Mouse (Mus musculus): ENCODE results near the gene Dido1. TPM values are rescaled to one million over a fixed set of nuclear protein-coding genes. Genes with fewer than 3 reads are reported as not detected.

Dido1 gene
- polyA plus RNA-seq, 1 experiment from 2014 or later: 8.7 TPM

DNA sequence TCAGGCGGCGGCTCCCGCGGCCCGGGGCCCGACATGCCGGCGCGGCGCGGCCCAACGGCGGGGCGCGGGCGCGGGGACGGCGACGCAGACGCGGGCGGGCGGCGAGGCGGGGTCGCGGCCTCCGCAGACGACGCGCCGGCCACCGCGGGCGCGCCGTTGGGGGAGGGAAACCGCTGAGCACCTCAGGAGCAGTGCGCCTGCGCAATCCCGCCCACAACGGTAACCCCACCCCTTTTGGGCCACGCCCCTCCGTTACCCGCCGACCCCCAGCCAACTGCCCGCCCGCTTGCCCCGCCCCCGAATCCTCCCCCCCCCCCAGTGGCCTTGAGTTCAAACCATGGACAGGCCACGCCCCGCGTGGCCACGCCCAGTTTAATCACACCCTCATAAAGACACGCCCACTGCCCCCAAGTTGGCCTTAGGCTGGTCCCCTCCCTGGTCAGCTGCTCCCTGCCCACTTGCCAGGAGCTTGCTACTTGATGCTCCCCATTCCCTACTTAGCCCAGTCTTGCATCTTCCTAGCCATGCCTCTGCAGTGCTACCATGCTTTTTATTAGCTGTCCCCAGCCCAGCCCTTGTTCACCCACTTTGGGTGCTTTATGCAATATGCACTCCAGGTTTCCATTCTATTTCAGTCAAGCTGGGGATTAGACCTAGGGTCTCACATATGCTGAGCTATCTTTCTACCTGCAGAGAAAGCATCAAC is 67.1 kb downstream of the Dido1 start, which contains the start of gene Tcfl5:
Tcfl5 (minus strand) TSS at position 154 of the 706 bp plus-strand sequence.
- peak; percentile 28 for DNase-seq
- 14% methylated on average over 17 of the region's 56 CpGs for WGBS (ENCODE audit: insufficient replicate concordance)
- H3K27me3 ChIP-seq (ENCODE audit: insufficient read depth, low read length): peaks cover 28% of the 10 kb centered on the region
- no peak within 1 kb of the TSS for H3K9ac ChIP-seq (replicated peaks)
- H3K4me1 ChIP-seq (ENCODE audit: insufficient read depth): no peaks in the 10 kb centered on the region
- peak within 1 kb of the TSS; percentile 4; the same call in 1 of the 2 replicates for H3K4me3 ChIP-seq (ENCODE audit: low read depth, low read length)
- peaks cover 14% of the 10 kb centered on the region for H3K9me3 ChIP-seq (ENCODE audit: low read length)
- no peak for ATAC-seq
- H3K4me2 ChIP-seq (ENCODE audit: low read depth, low read length): peak within 1 kb of the TSS; percentile 18
- no peaks in the 10 kb centered on the region for H3K36me3 ChIP-seq (replicated peaks; ENCODE audit: insufficient read depth, low read length)
- H3K27ac ChIP-seq (ENCODE audit: low read depth): no peak within 1 kb of the TSS
- TF ChIP-seq CTCF (IDR thresholded peaks at IDR 0.05; ENCODE audit: low read depth) (no peak), EP300 (IDR thresholded peaks at IDR 0.05; ENCODE audit: low read depth) (no peak)

GRCm38 (mm10) chr2:180641576-180642554 is 67.9 kb downstream of the Dido1 start:
- TF ChIP-seq EP300 (IDR thresholded peaks at IDR 0.05; ENCODE audit: low read depth): no peak
- TF ChIP-seq CTCF (IDR thresholded peaks at IDR 0.05; ENCODE audit: low read depth): no peak
- no peaks in the 10 kb centered on the region for H3K36me3 ChIP-seq (replicated peaks; ENCODE audit: insufficient read depth, low read length)
- no peak overlapping the region for H3K27ac ChIP-seq (ENCODE audit: low read depth)
- peak overlapping the region; percentile 18 for H3K4me2 ChIP-seq (ENCODE audit: low read depth, low read length)
- H3K4me3 ChIP-seq (ENCODE audit: low read depth, low read length): peak overlapping the region; percentile 4; the same call in 1 of the 2 replicates
- no peaks in the 10 kb centered on the region for H3K4me1 ChIP-seq (ENCODE audit: insufficient read depth)
- peaks cover 28% of the 10 kb centered on the region for H3K27me3 ChIP-seq (ENCODE audit: insufficient read depth, low read length)
- DNase-seq (no peak), ATAC-seq (peak; percentile 65; the same call in 1 of the 2 replicates)
- no peak overlapping the region for H3K9ac ChIP-seq (replicated peaks)
- 7% methylated on average over 61 of the region's 112 CpGs for WGBS (ENCODE audit: insufficient replicate concordance)
- H3K9me3 ChIP-seq (ENCODE audit: low read length): peaks cover 14% of the 10 kb centered on the region

DNA sequence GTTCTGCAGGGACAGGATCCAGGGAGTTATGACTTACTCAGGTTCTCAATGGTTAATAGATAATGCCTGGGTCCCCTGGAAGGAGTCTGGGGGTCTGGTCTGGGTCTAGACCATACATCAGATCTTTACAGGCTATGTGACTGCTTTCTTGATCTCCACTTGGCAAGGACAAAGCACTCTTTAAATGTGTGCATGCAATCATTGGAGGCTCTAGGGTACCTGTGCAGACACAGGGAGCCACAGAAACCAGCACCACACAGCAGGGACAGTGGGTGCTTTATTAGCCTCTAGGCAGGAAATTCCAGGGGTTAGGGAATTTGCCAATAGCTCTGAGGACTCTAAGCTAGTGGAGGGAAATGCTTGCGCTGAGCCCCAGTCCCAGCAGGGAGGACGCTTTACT is 97.9 kb downstream of the Dido1 start:
- no peak for TF ChIP-seq EP300 (IDR thresholded peaks at IDR 0.05; ENCODE audit: low read depth)
- TF ChIP-seq CTCF (IDR thresholded peaks at IDR 0.05; ENCODE audit: low read depth): no peak
- ATAC-seq (no peak), DNase-seq (no peak)

DNA sequence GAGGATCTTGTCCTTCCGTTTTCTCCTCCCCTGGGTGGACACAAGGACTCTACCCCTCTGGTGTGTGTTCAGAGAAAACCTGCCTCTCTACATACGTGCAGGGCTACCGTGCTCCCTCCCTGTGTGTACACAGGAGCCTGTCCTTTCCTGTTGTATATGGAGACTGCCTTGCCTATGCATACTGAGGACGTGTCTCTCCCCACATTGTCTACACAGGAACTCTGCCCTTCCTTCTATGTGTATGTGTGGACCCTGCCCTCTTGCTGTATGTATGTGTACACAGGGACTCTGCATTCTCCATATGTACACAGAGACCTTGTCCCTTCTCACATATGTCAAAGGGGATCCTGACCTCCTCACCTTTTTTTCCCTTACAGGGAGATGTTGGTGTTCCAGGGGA is 99.5 kb downstream of the Dido1 start:
- ATAC-seq: peak; percentile 55
- H3K27me3 ChIP-seq (ENCODE audit: insufficient read depth, low read length): no peaks in the 10 kb centered on the region

More for the DNA sequence above, 97.9 kb downstream of the Dido1 start:
- Histone ChIP-seq H3K4me3 (ENCODE audit: low read depth, low read length) (no peak overlapping the region), H3K4me1 (ENCODE audit: insufficient read depth) (peaks cover 5% of the 10 kb centered on the region; the same call in 1 of the 2 replicates), H3K27me3 (ENCODE audit: insufficient read depth, low read length) (no peaks in the 10 kb centered on the region), H3K9ac (replicated peaks) (no peak overlapping the region), H3K9me3 (ENCODE audit: low read length) (no peaks in the 10 kb centered on the region), H3K36me3 (replicated peaks; ENCODE audit: insufficient read depth, low read length) (no peaks in the 10 kb centered on the region), H3K4me2 (ENCODE audit: low read depth, low read length) (no peak overlapping the region), H3K27ac (ENCODE audit: low read depth) (no peak overlapping the region)
- 66% methylated on average over 2 of the region's 2 CpGs for WGBS (ENCODE audit: insufficient replicate concordance)

More for the DNA sequence above, 99.5 kb downstream of the Dido1 start:
- Histone ChIP-seq H3K9ac (replicated peaks) (no peak overlapping the region), H3K27ac (ENCODE audit: low read depth) (peak overlapping the region; percentile 35; the same call in 1 of the 2 replicates), H3K4me1 (ENCODE audit: insufficient read depth) (peaks cover 5% of the 10 kb centered on the region; the same call in 1 of the 2 replicates), H3K9me3 (ENCODE audit: low read length) (no peaks in the 10 kb centered on the region), H3K4me3 (ENCODE audit: low read depth, low read length) (no peak overlapping the region), H3K4me2 (ENCODE audit: low read depth, low read length) (no peak overlapping the region), H3K36me3 (replicated peaks; ENCODE audit: insufficient read depth, low read length) (no peaks in the 10 kb centered on the region)
- DNase-seq: no peak
- no peak for TF ChIP-seq CTCF (IDR thresholded peaks at IDR 0.05; ENCODE audit: low read depth)
- no peak for TF ChIP-seq EP300 (IDR thresholded peaks at IDR 0.05; ENCODE audit: low read depth)
- WGBS (ENCODE audit: insufficient replicate concordance): 52% methylated on average over 4 of the region's 4 CpGs

Other genes with a start within 250 kb of the Dido1 start
- not detected in 2 replicates for gene Ntsr1, start 210.0 kb downstream of the Dido1 start, polyA plus RNA-seq (2015; fragmentation: Nextera tagmentation; extraction: Ambion mirVana)
- 7.3 and 7.5 TPM in 2 replicates for gene Mrgbp, start 128.7 kb downstream of the Dido1 start, polyA plus RNA-seq (2015; fragmentation: Nextera tagmentation; extraction: Ambion mirVana)
- 22.7 and 24.9 TPM in 2 replicates for gene Ogfr, start 120.8 kb downstream of the Dido1 start, polyA plus RNA-seq (2015; fragmentation: Nextera tagmentation; extraction: Ambion mirVana)
- gene Col9a3, start 112.2 kb downstream of the Dido1 start, polyA plus RNA-seq (2015; fragmentation: Nextera tagmentation; extraction: Ambion mirVana): 0.41 and 0.63 TPM in 2 replicates
- gene Tcfl5, start 67.3 kb downstream of the Dido1 start, polyA plus RNA-seq (2015; fragmentation: Nextera tagmentation; extraction: Ambion mirVana): not detected in 2 replicates
- gene Gid8, start 118 bp upstream of the Dido1 start, polyA plus RNA-seq (2015; fragmentation: Nextera tagmentation; extraction: Ambion mirVana): 68.2 and 71.3 TPM in 2 replicates
- 5.2 and 6.0 TPM in 2 replicates for gene Slc17a9, start 15.3 kb upstream of the Dido1 start, polyA plus RNA-seq (2015; fragmentation: Nextera tagmentation; extraction: Ambion mirVana)
- not detected in 2 replicates for gene Bhlhe23, start 66.9 kb upstream of the Dido1 start, polyA plus RNA-seq (2015; fragmentation: Nextera tagmentation; extraction: Ambion mirVana)
- gene Ythdf1, start 210.9 kb upstream of the Dido1 start, polyA plus RNA-seq (2015; fragmentation: Nextera tagmentation; extraction: Ambion mirVana): 17.3 and 17.8 TPM in 2 replicates
- not detected in 2 replicates for gene Birc7, start 219.0 kb upstream of the Dido1 start, polyA plus RNA-seq (2015; fragmentation: Nextera tagmentation; extraction: Ambion mirVana)
- 1.6 and 3.4 TPM in 2 replicates for gene Nkain4, start 244.7 kb upstream of the Dido1 start, polyA plus RNA-seq (2015; fragmentation: Nextera tagmentation; extraction: Ambion mirVana)